In genomic region chr7:80369461-80369860, GRCm38 (mm10) we compare ENCODE assay signal across 9 mouse cellular contexts. TPM values are rescaled to one million over a fixed set of nuclear protein-coding genes. Genes with fewer than 3 reads are reported as not detected.
DNase-seq lines count a peak whose midpoint lies in the region; ATAC-seq and TF ChIP-seq lines count a peak whose summit lies in the region.
"Had no signal": no experiment of that assay in that cellular context is flagged by ENCODE, and none has a peak within 500 bp of the region (broad histone marks: within the 10 kb centered on the region; RNA-seq: fewer than 3 reads in every experiment).

No protein-coding gene starts in this region.

- peaks cover 15% of the 10 kb centered on the region for H3K4me1 ChIP-seq in kidney, postnatal 0 days (replicated peaks; ENCODE audit: insufficient read depth, low read length)
- peaks cover 16% of the 10 kb centered on the region for H3K4me1 ChIP-seq in intestine, embryonic 15.5 days (replicated peaks)
- H3K4me1 ChIP-seq in neural tube, embryonic 13.5 days (replicated peaks) = peaks cover 21% of the 10 kb centered on the region

- no peak overlapping the region for H3K9ac ChIP-seq in kidney, postnatal 0 days (ENCODE audit: low read depth, low read length)
- H3K9ac ChIP-seq in intestine, embryonic 15.5 days = no peak overlapping the region
- H3K9ac ChIP-seq in neural tube, embryonic 13.5 days = peak overlapping the region; percentile 94; the same call in 1 of the 2 replicates

- no peak for TF ChIP-seq CTCF in kidney, postnatal 0 days (IDR thresholded peaks at IDR 0.05; ENCODE audit: low read depth)

- peak overlapping the region; percentile 92; the same call in 1 of the 2 replicates for H3K4me2 ChIP-seq in kidney, postnatal 0 days (ENCODE audit: low read length)
- peak overlapping the region; percentile 87 for H3K4me2 ChIP-seq in intestine, embryonic 15.5 days (replicated peaks)
- peak overlapping the region; percentile 73 for H3K4me2 ChIP-seq in neural tube, embryonic 13.5 days

- no peak for DNase-seq in kidney, postnatal 0 days (ENCODE audit: low spot score)
- DNase-seq in kidney, postnatal 4 days = no peak
- DNase-seq in cerebellum, postnatal 14 days = peak; percentile 55 to 56
- no peak for DNase-seq in urinary bladder, postnatal 10 days (ENCODE audit: low spot score)
- DNase-seq in layer of hippocampus, postnatal 36 days = no peak
- no peak for DNase-seq in embryo, embryonic 10 days (ENCODE audit: low spot score)

- no peak for ATAC-seq in kidney, postnatal 0 days (replicated peaks; ENCODE audit: low FRiP score, low read depth)
- ATAC-seq in intestine, embryonic 15.5 days = no peak
- ATAC-seq in neural tube, embryonic 13.5 days (ENCODE audit: low read depth) = no peak
- ATAC-seq: Patski had no signal

- H3K27me3 ChIP-seq in kidney, postnatal 0 days (ENCODE audit: insufficient read depth, low read length) = no peaks in the 10 kb centered on the region
- no peaks in the 10 kb centered on the region for H3K27me3 ChIP-seq in intestine, embryonic 15.5 days (replicated peaks)
- H3K27me3 ChIP-seq in neural tube, embryonic 13.5 days = no peaks in the 10 kb centered on the region
- H3K27me3 ChIP-seq: Patski had no signal

- no peak overlapping the region for H3K27ac ChIP-seq in kidney, postnatal 0 days
- no peak overlapping the region for H3K27ac ChIP-seq in intestine, embryonic 15.5 days
- no peak overlapping the region for H3K27ac ChIP-seq in neural tube, embryonic 13.5 days (replicated peaks)

- WGBS in kidney, postnatal 0 days = 58% methylated on average over 5 of the region's 5 CpGs
- 63% methylated on average over 5 of the region's 5 CpGs for WGBS in intestine, embryonic 15.5 days
- 69% methylated on average over 5 of the region's 5 CpGs for WGBS in neural tube, embryonic 13.5 days

- no peak overlapping the region for H3K4me3 ChIP-seq in kidney, postnatal 0 days (replicated peaks; ENCODE audit: low read depth, low read length)
- no peak overlapping the region for H3K4me3 ChIP-seq in intestine, embryonic 15.5 days (replicated peaks)
- peak overlapping the region; percentile 87 for H3K4me3 ChIP-seq in neural tube, embryonic 13.5 days

- no peaks in the 10 kb centered on the region for H3K9me3 ChIP-seq in kidney, postnatal 0 days (replicated peaks; ENCODE audit: low read length)
- no peaks in the 10 kb centered on the region for H3K9me3 ChIP-seq in intestine, embryonic 15.5 days
- no peaks in the 10 kb centered on the region for H3K9me3 ChIP-seq in neural tube, embryonic 13.5 days

- peaks cover 22% of the 10 kb centered on the region; the same call in 1 of the 2 replicates for H3K36me3 ChIP-seq in kidney, postnatal 0 days (ENCODE audit: insufficient read depth, low read length)
- H3K36me3 ChIP-seq in intestine, embryonic 15.5 days = peaks cover 23% of the 10 kb centered on the region
- peaks cover 36% of the 10 kb centered on the region for H3K36me3 ChIP-seq in neural tube, embryonic 13.5 days

RNA-seq across cellular contexts. Expression of gene Man2a2, which starts 1.7 kb away (rescaled TPM):
- polyA plus RNA-seq in kidney, postnatal 0 days (2015; fragmentation: Nextera tagmentation; extraction: Ambion mirVana) = 7.3 and 8.8 TPM in 2 replicates
- 13.1 and 14.7 TPM in 2 replicates for polyA plus RNA-seq in intestine, embryonic 15.5 days (2015; fragmentation: Nextera tagmentation; extraction: Ambion mirVana)
- 23.6 and 24.8 TPM in 2 replicates for polyA plus RNA-seq in neural tube, embryonic 13.5 days (2015; fragmentation: Nextera tagmentation; extraction: Ambion mirVana)
- 100 to 1,000 TPM; 144 to 156 TPM for total RNA-seq in layer of hippocampus, postnatal 36 days (2021)

RNA-seq across cellular contexts. Expression of gene Fes, which starts 18.3 kb away (rescaled TPM):
- 12.4 and 12.5 TPM in 2 replicates for polyA plus RNA-seq in kidney, postnatal 0 days (2015; fragmentation: Nextera tagmentation; extraction: Ambion mirVana)
- 11.2 and 11.5 TPM in 2 replicates for polyA plus RNA-seq in intestine, embryonic 15.5 days (2015; fragmentation: Nextera tagmentation; extraction: Ambion mirVana)
- polyA plus RNA-seq in neural tube, embryonic 13.5 days (2015; fragmentation: Nextera tagmentation; extraction: Ambion mirVana) = 5.8 and 6.2 TPM in 2 replicates
- 1 to 10 TPM; 5.5 to 7.8 TPM for total RNA-seq in layer of hippocampus, postnatal 36 days (2021)

RNA-seq across cellular contexts. Expression of gene Hddc3, which starts 26.6 kb away (rescaled TPM):
- polyA plus RNA-seq in kidney, postnatal 0 days (2015; fragmentation: Nextera tagmentation; extraction: Ambion mirVana) = 20.2 and 21.5 TPM in 2 replicates
- polyA plus RNA-seq in intestine, embryonic 15.5 days (2015; fragmentation: Nextera tagmentation; extraction: Ambion mirVana) = 14.7 and 15.4 TPM in 2 replicates
- polyA plus RNA-seq in neural tube, embryonic 13.5 days (2015; fragmentation: Nextera tagmentation; extraction: Ambion mirVana) = 22.0 and 24.7 TPM in 2 replicates
- total RNA-seq in layer of hippocampus, postnatal 36 days (2021) = 10 to 100 TPM; 42.2 to 45.1 TPM

RNA-seq across cellular contexts. Expression of gene Unc45a, which starts 28.7 kb away (rescaled TPM):
- polyA plus RNA-seq in kidney, postnatal 0 days (2015; fragmentation: Nextera tagmentation; extraction: Ambion mirVana) = 28.2 and 29.7 TPM in 2 replicates
- 37.0 and 37.6 TPM in 2 replicates for polyA plus RNA-seq in intestine, embryonic 15.5 days (2015; fragmentation: Nextera tagmentation; extraction: Ambion mirVana)
- 61.3 and 61.7 TPM in 2 replicates for polyA plus RNA-seq in neural tube, embryonic 13.5 days (2015; fragmentation: Nextera tagmentation; extraction: Ambion mirVana)
- total RNA-seq in layer of hippocampus, postnatal 36 days (2021) = 10 to 100 TPM; 38.1 to 39.5 TPM

RNA-seq across cellular contexts. Expression of gene Furin, which starts 35.8 kb away (rescaled TPM):
- 20.8 and 22.9 TPM in 2 replicates for polyA plus RNA-seq in kidney, postnatal 0 days (2015; fragmentation: Nextera tagmentation; extraction: Ambion mirVana)
- 9.3 and 10.7 TPM in 2 replicates for polyA plus RNA-seq in intestine, embryonic 15.5 days (2015; fragmentation: Nextera tagmentation; extraction: Ambion mirVana)
- polyA plus RNA-seq in neural tube, embryonic 13.5 days (2015; fragmentation: Nextera tagmentation; extraction: Ambion mirVana) = 4.3 and 4.7 TPM in 2 replicates
- total RNA-seq in layer of hippocampus, postnatal 36 days (2021) = 10 to 100 TPM; 39.7 to 45.4 TPM

Comparison
In these comparisons a context has a peak if more than half of its experiments do, and no peak if none do; other contexts are left out.
1. DNase-seq: peak in cerebellum, postnatal 14 days (2 of 2); none in kidney, postnatal 0 days (single experiment), kidney, postnatal 4 days (0 of 2), urinary bladder, postnatal 10 days (single experiment), layer of hippocampus, postnatal 36 days (0 of 2) and embryo, embryonic 10 days (single experiment).
2. Peak in every context shown above with its lines, with median percentiles within 50 percentile points of each other: H3K4me2 ChIP-seq.